Mouse (Mus musculus): ENCODE data around the gene Gas7. TPM values are rescaled to one million over a fixed set of nuclear protein-coding genes. Genes with fewer than 3 reads are reported as not detected.

Gene Gas7
- polyA plus RNA-seq, 1 experiment from 2014 or later = 13.5 TPM

- Histone ChIP-seq H3K4me3 (ENCODE audit: low read length) (no peak overlapping the region), H3K27me3 (ENCODE audit: control insufficient read depth, insufficient read depth, low read depth, low read length) (no peaks in the 10 kb centered on the region), H3K27ac (ENCODE audit: low read length) (0 out of 2 replicates have a peak overlapping the region, but pooled peaks have one; percentile 21), H3K36me3 (ENCODE audit: control insufficient read depth, insufficient read depth, low read length) (no peaks in the 10 kb centered on the region), H3K9ac (ENCODE audit: low read length) (no peak overlapping the region), H3K4me1 (replicated peaks; ENCODE audit: control insufficient read depth, insufficient read depth, low read length) (peaks cover 5% of the 10 kb centered on the region), H3K4me2 (ENCODE audit: low read depth, low read length) (no peak overlapping the region), H3K9me3 (ENCODE audit: control insufficient read depth, low read length) (no peaks in the 10 kb centered on the region)
- WGBS = 56% methylated on average over 3 of the region's 3 CpGs
- peak; percentile 56 for ATAC-seq (ENCODE audit: low read depth)
These were observed 131.2 kb downstream of the Gas7 start for GRCm38 (mm10) chr11:67586231-67586994.

- H3K4me3 ChIP-seq (ENCODE audit: low read length) = no peak overlapping the region
- H3K4me1 ChIP-seq (replicated peaks; ENCODE audit: control insufficient read depth, insufficient read depth, low read length) = peaks cover 5% of the 10 kb centered on the region; the same call in 1 of the 2 replicates
- H3K36me3 ChIP-seq (ENCODE audit: control insufficient read depth, insufficient read depth, low read length) = no peaks in the 10 kb centered on the region
- 68% methylated on average over 8 of the region's 8 CpGs for WGBS
- H3K27me3 ChIP-seq (ENCODE audit: control insufficient read depth, insufficient read depth, low read depth, low read length) = no peaks in the 10 kb centered on the region
- no peak overlapping the region for H3K4me2 ChIP-seq (ENCODE audit: low read depth, low read length)
- H3K9me3 ChIP-seq (ENCODE audit: control insufficient read depth, low read length) = no peaks in the 10 kb centered on the region
- H3K9ac ChIP-seq (ENCODE audit: low read length) = no peak overlapping the region
- H3K27ac ChIP-seq (ENCODE audit: low read length) = no peak overlapping the region
- no peak for ATAC-seq (ENCODE audit: low read depth)
These were observed 133.1 kb downstream of the Gas7 start for GRCm38 (mm10) chr11:67588196-67588827.

- peaks cover 5% of the 10 kb centered on the region; the same call in 1 of the 2 replicates for H3K4me1 ChIP-seq (replicated peaks; ENCODE audit: control insufficient read depth, insufficient read depth, low read length)
- H3K36me3 ChIP-seq (ENCODE audit: control insufficient read depth, insufficient read depth, low read length) = no peaks in the 10 kb centered on the region
- no peak overlapping the region for H3K9ac ChIP-seq (ENCODE audit: low read length)
- H3K9me3 ChIP-seq (ENCODE audit: control insufficient read depth, low read length) = no peaks in the 10 kb centered on the region
- ATAC-seq (ENCODE audit: low read depth) = no peak
- no peak overlapping the region for H3K27ac ChIP-seq (ENCODE audit: low read length)
- H3K27me3 ChIP-seq (ENCODE audit: control insufficient read depth, insufficient read depth, low read depth, low read length) = no peaks in the 10 kb centered on the region
- 51% methylated on average over 9 of the region's 9 CpGs for WGBS
- H3K4me2 ChIP-seq (ENCODE audit: low read depth, low read length) = no peak overlapping the region
- no peak overlapping the region for H3K4me3 ChIP-seq (ENCODE audit: low read length)
These were observed 133.6 kb downstream of the Gas7 start for GRCm38 (mm10) chr11:67588828-67589314.

- Histone ChIP-seq H3K9ac (ENCODE audit: low read length) (no peak overlapping the region), H3K4me1 (replicated peaks; ENCODE audit: control insufficient read depth, insufficient read depth, low read length) (no peaks in the 10 kb centered on the region; the same call in 1 of the 2 replicates), H3K27me3 (ENCODE audit: control insufficient read depth, insufficient read depth, low read depth, low read length) (no peaks in the 10 kb centered on the region), H3K36me3 (ENCODE audit: control insufficient read depth, insufficient read depth, low read length) (no peaks in the 10 kb centered on the region), H3K27ac (ENCODE audit: low read length) (no peak overlapping the region), H3K4me3 (ENCODE audit: low read length) (no peak overlapping the region), H3K9me3 (ENCODE audit: control insufficient read depth, low read length) (no peaks in the 10 kb centered on the region), H3K4me2 (ENCODE audit: low read depth, low read length) (no peak overlapping the region)
- no peak for ATAC-seq (ENCODE audit: low read depth)
- WGBS = 46% methylated on average over 6 of the region's 6 CpGs
These were observed 141.0 kb downstream of the Gas7 start for GRCm38 (mm10) chr11:67596233-67596632.

- no peak overlapping the region for H3K4me3 ChIP-seq (ENCODE audit: low read length)
- no peaks in the 10 kb centered on the region for H3K27me3 ChIP-seq (ENCODE audit: control insufficient read depth, insufficient read depth, low read depth, low read length)
- no peak overlapping the region for H3K27ac ChIP-seq (ENCODE audit: low read length)
- no peak overlapping the region for H3K9ac ChIP-seq (ENCODE audit: low read length)
- no peaks in the 10 kb centered on the region for H3K36me3 ChIP-seq (ENCODE audit: control insufficient read depth, insufficient read depth, low read length)
- H3K4me2 ChIP-seq (ENCODE audit: low read depth, low read length) = no peak overlapping the region
- H3K9me3 ChIP-seq (ENCODE audit: control insufficient read depth, low read length) = no peaks in the 10 kb centered on the region
- no peak for ATAC-seq (ENCODE audit: low read depth)
- WGBS = 80% methylated on average over 6 of the region's 6 CpGs
- no peaks in the 10 kb centered on the region; the same call in 1 of the 2 replicates for H3K4me1 ChIP-seq (replicated peaks; ENCODE audit: control insufficient read depth, insufficient read depth, low read length)
These were observed 141.6 kb downstream of the Gas7 start for GRCm38 (mm10) chr11:67596856-67597255.

- ATAC-seq (ENCODE audit: low read depth) = no peak
- H3K9me3 ChIP-seq (ENCODE audit: control insufficient read depth, low read length) = no peaks in the 10 kb centered on the region
- 70% methylated on average over 7 of the region's 7 CpGs for WGBS
These were observed 142.2 kb downstream of the Gas7 start for GRCm38 (mm10) chr11:67597388-67597787.

GRCm38 (mm10) chr11:67599141-67599540 is 143.9 kb downstream of the Gas7 start:
- Histone ChIP-seq H3K9ac (ENCODE audit: low read length) (no peak overlapping the region), H3K27ac (ENCODE audit: low read length) (no peak overlapping the region), H3K27me3 (ENCODE audit: control insufficient read depth, insufficient read depth, low read depth, low read length) (no peaks in the 10 kb centered on the region), H3K4me3 (ENCODE audit: low read length) (no peak overlapping the region), H3K9me3 (ENCODE audit: control insufficient read depth, low read length) (no peaks in the 10 kb centered on the region), H3K36me3 (ENCODE audit: control insufficient read depth, insufficient read depth, low read length) (no peaks in the 10 kb centered on the region), H3K4me2 (ENCODE audit: low read depth, low read length) (no peak overlapping the region), H3K4me1 (replicated peaks; ENCODE audit: control insufficient read depth, insufficient read depth, low read length) (no peaks in the 10 kb centered on the region; the same call in 1 of the 2 replicates)
- WGBS = 64% methylated on average over 1 of the region's 1 CpGs
- ATAC-seq (ENCODE audit: low read depth) = no peak

More at GRCm38 (mm10) chr11:67597388-67597787, 142.2 kb downstream of the Gas7 start:
- H3K4me3 ChIP-seq (ENCODE audit: low read length) = no peak overlapping the region
- no peak overlapping the region for H3K27ac ChIP-seq (ENCODE audit: low read length)
- H3K4me1 ChIP-seq (replicated peaks; ENCODE audit: control insufficient read depth, insufficient read depth, low read length) = no peaks in the 10 kb centered on the region; the same call in 1 of the 2 replicates
- no peak overlapping the region for H3K4me2 ChIP-seq (ENCODE audit: low read depth, low read length)
- no peaks in the 10 kb centered on the region for H3K27me3 ChIP-seq (ENCODE audit: control insufficient read depth, insufficient read depth, low read depth, low read length)
- no peaks in the 10 kb centered on the region for H3K36me3 ChIP-seq (ENCODE audit: control insufficient read depth, insufficient read depth, low read length)
- H3K9ac ChIP-seq (ENCODE audit: low read length) = no peak overlapping the region

- peak; percentile 15; the same call in 1 of the 2 replicates for ATAC-seq (ENCODE audit: low read depth)
- Histone ChIP-seq H3K36me3 (ENCODE audit: control insufficient read depth, insufficient read depth, low read length) (no peaks in the 10 kb centered on the region), H3K4me2 (ENCODE audit: low read depth, low read length) (no peak overlapping the region), H3K4me1 (replicated peaks; ENCODE audit: control insufficient read depth, insufficient read depth, low read length) (no peaks in the 10 kb centered on the region; the same call in 1 of the 2 replicates), H3K4me3 (ENCODE audit: low read length) (no peak overlapping the region), H3K27me3 (ENCODE audit: control insufficient read depth, insufficient read depth, low read depth, low read length) (no peaks in the 10 kb centered on the region), H3K9me3 (ENCODE audit: control insufficient read depth, low read length) (no peaks in the 10 kb centered on the region), H3K27ac (ENCODE audit: low read length) (no peak overlapping the region), H3K9ac (ENCODE audit: low read length) (no peak overlapping the region)
- WGBS = 59% methylated on average over 8 of the region's 8 CpGs
These were observed 145.6 kb downstream of the Gas7 start for GRCm38 (mm10) chr11:67600710-67601430.
